Mouse (Mus musculus) urinary bladder, postnatal 4 days (tissue): ENCODE data around the gene Crtc1.

ENCODE experiments used
- DNase-seq, 2 experiments: peaks; one replicate each; pipeline ENCODE4 v3.0.0; 2021 to 2022; ENCODE audit warnings: low spot score in 2 of 2

Crtc1 gene

GRCm38 (mm10) chr8:70351035-70351999, 88.1 kb downstream of the Crtc1 start:
- DNase-seq = no peak

GRCm38 (mm10) chr8:70347860-70348420, 91.4 kb downstream of the Crtc1 start:
- DNase-seq = no peak

- no peak for DNase-seq
Observed at GRCm38 (mm10) chr8:70347443-70347842, 91.9 kb downstream of the Crtc1 start.

DNA sequence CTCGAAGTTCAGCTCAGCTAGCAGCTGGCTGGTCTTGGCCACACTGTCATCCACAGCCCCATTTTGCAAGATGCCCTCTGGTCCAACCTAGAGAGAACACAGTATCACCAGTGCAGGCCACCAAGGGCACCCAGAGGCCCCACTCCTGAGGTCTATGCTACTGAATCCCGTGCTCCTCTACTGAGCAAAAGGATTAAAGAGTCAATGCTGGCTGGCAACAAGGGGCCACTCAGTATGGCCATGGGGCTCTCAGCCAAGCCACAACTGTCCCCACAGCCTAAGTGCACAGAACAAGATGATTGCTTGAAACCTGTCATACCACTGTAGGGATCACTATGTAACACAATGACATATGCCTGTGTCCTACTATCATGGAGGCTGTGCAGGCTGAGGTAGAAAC, 95.1 kb downstream of the Crtc1 start:
- DNase-seq = no peak

DNA sequence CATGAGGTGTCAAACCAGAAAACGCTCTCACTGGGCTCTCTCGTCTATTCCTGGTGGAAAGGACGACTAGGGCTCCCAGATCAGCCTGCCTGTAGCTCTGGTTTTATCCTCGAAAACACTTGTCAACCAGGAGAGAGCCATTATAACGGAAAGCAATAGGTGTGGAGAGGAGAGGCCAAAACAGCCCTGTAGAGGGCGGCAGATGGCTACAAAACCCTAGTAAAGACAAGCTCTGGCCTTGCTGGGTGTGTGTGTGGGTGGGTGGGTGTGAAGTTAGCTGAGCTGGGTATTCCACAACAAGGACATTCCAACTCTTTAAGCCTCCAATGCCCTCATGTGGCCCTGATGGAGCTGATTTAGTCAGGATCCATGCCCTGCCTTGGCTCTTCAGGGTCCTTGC, 95.7 kb downstream of the Crtc1 start:
- no peak for DNase-seq

GRCm38 (mm10) chr8:70343076-70343475, 96.3 kb downstream of the Crtc1 start:
- no peak for DNase-seq

DNA sequence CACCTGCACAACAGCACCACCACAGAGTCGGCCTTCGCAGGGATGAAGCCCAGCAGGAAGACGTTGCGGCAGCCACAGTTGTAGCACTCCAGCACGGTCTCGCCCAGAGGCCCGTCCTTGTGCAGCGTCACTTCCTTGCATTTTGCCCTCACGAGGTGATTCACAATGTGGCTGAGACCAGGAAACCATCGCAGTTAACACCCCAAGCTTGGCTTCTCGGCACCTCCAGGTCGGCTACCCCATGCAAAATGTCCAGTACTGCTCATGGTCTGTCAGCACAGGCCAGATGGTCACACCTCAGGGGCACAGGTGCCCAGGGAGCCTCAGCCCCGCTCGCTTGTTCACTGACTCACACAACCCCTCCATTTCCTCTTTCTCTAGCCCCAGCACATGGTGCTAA, 97.4 kb downstream of the Crtc1 start:
- no peak for DNase-seq

DNA sequence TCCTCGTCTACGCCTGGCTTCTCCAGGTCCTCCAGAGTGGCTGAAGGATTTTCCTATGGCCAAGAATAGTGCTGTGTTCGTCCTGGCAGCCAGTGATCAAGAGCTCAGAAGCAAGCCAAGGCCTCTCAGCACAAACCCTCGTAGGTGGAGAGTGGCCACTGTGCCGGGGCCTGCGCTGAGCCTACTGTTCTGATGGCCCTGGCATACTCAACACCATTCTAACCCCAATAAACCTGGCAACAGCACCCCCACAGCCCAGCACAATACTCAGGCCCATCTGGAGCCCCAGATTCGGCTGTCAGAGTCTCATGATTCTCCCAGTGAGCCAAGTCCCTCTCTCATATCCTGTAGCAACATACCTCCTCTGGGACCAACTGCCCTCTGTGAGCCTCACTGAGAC, 98.7 kb downstream of the Crtc1 start:
- no peak for DNase-seq

- DNase-seq = no peak
Observed at GRCm38 (mm10) chr8:70338931-70339330, 100.4 kb downstream of the Crtc1 start.

DNA sequence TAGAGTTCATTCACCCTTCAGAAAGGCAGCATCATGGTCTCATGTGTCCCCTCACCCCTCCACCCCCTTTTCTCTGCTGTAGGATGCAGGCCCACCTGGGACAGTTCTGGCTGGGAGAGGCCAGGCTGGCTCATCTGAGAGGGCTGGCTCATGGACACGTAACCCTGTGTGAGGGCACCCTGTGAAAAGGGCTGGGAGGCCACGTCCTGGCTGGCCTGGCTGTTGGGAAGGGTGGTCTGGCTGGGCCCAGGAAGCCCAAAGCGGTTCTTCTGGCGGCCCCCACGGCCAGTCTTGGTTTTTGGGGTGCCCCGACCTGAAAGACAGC, 106.5 kb downstream of the Crtc1 start:
- DNase-seq = no peak
